9 mouse cellular contexts compared by ENCODE assay signal in the genomic region with DNA sequence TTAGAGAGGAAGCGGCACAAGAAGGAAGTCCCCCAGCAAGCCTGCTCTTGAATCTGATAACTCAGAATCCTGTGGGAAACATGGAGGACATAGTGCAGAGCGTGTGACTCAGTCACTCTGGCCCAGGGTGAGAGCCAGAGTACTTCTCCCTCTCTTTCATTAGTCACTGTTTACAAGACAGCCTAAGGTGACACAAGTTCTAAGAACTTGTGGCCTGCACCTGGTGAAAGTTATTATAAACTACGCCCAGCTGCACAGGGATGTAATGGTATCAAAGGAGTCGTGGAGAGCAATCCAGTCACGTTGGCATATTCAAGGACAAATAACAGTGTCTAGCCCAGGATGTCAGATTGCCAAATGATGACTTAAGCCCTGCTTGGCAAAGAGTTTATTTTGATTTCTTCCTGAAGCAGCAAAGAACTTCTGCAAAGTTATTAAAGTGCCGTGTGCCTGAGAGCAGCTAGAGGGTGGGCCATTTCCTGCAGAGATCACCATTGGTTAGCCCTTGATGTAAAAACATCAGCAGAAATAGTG. TPM values are rescaled to one million over a fixed set of nuclear protein-coding genes. Genes with fewer than 3 reads are reported as not detected.
DNase-seq lines count a peak whose midpoint lies in the region; ATAC-seq and TF ChIP-seq lines count a peak whose summit lies in the region.
"Had no signal": no experiment of that assay in that cellular context is flagged by ENCODE, and none has a peak within 500 bp of the region (broad histone marks: within the 10 kb centered on the region; RNA-seq: fewer than 3 reads in every experiment).

No protein-coding gene starts in this region.

- H3K27ac ChIP-seq in embryonic facial prominence, embryonic 12.5 days: peak overlapping the region; percentile 32; the same call in 1 of the 2 replicates
- no peak overlapping the region for H3K27ac ChIP-seq in embryonic facial prominence, embryonic 10.5 days (replicated peaks)
- peak overlapping the region; percentile 59 for H3K27ac ChIP-seq in CH12.LX (ENCODE audit: insufficient read depth, low read depth)
- peak overlapping the region; percentile 51; the same call in 1 of the 2 replicates for H3K27ac ChIP-seq in heart, embryonic 12.5 days (ENCODE audit: poor library complexity, severe bottlenecking)
- H3K27ac ChIP-seq in lung, postnatal 0 days (ENCODE audit: low read length): peak overlapping the region; percentile 68
- H3K27ac ChIP-seq in midbrain, embryonic 11.5 days (ENCODE audit: low read depth, low read length): no peak overlapping the region

- no peak for TF ChIP-seq CTCF in CH12.LX (conservative IDR thresholded peaks at IDR 0.05 in 1 of 2, IDR thresholded peaks at IDR 0.05 in 1 of 2; ENCODE audit: low read depth in 2 of 2, low read length in 2 of 2)
- TF ChIP-seq CTCF in lung, postnatal 0 days (IDR thresholded peaks at IDR 0.05): peak; percentile 42

- no peak for DNase-seq in embryonic facial prominence, embryonic 10.5 days (ENCODE audit: low spot score)
- DNase-seq in CH12.LX (ENCODE audit: extremely low read depth): no peak
- DNase-seq in lung, postnatal 0 days (ENCODE audit: low spot score): peak; percentile 92
- DNase-seq in left cerebral cortex, postnatal 36 days (ENCODE audit: low spot score in 2 of 2): no peak
- DNase-seq in midbrain, embryonic 11.5 days (ENCODE audit: low spot score, missing footprints): no peak
- no peak for DNase-seq in spleen, postnatal 4 days (ENCODE audit: low spot score in 2 of 2)
- DNase-seq: cerebellum, adult 11 months had no signal

- TF ChIP-seq EP300 in CH12.LX (IDR thresholded peaks at IDR 0.05; ENCODE audit: low read length): no peak
- TF ChIP-seq EP300 in lung, postnatal 0 days (IDR thresholded peaks at IDR 0.05): peak; percentile 92

- H3K9ac ChIP-seq in embryonic facial prominence, embryonic 12.5 days: no peak overlapping the region
- 0 out of 2 replicates have a peak overlapping the region, but pooled peaks have one; percentile 4 for H3K9ac ChIP-seq in CH12.LX (ENCODE audit: insufficient read depth, low read depth)
- H3K9ac ChIP-seq in heart, embryonic 12.5 days: no peak overlapping the region
- no peak overlapping the region for H3K9ac ChIP-seq in lung, postnatal 0 days (replicated peaks; ENCODE audit: low read depth)
- H3K9ac ChIP-seq in midbrain, embryonic 11.5 days (ENCODE audit: low read length): no peak overlapping the region

- dilution Hi-C loops in CH12.LX (cut with MboI; ENCODE audit: extremely low pct_ligation_motif_present, extremely low pct_unique_long_range_greater_than_20kb, low sequenced_read_pairs): no loop called here

- TF ChIP-seq POLR2A in CH12.LX (IDR thresholded peaks at IDR 0.05; ENCODE audit: low read depth, low read length): no peak

- in situ Hi-C loops in CH12.LX (cut with MboI; ENCODE audit: low pct_ligation_motif_present, low pct_unique_long_range_greater_than_20kb, low sequenced_read_pairs): loop anchor here (5.0 kb wide), 1 partner anchor 80 kb away; the partner anchor contains the start of gene Ifnar2

- no peaks in the 10 kb centered on the region for H3K79me2 ChIP-seq in CH12.LX (replicated peaks; ENCODE audit: control insufficient read depth, extremely low read depth, insufficient read depth, poor library complexity, severe bottlenecking)

- H3K4me1 ChIP-seq in embryonic facial prominence, embryonic 12.5 days: no peaks in the 10 kb centered on the region
- H3K4me1 ChIP-seq in embryonic facial prominence, embryonic 10.5 days: peaks cover 4% of the 10 kb centered on the region
- H3K4me1 ChIP-seq in CH12.LX (ENCODE audit: control insufficient read depth in 1 of 2, insufficient read depth in 2 of 2): peaks cover 27 to 76% of the 10 kb centered on the region in 2 experiments
- H3K4me1 ChIP-seq in heart, embryonic 12.5 days (replicated peaks): peaks cover 8% of the 10 kb centered on the region
- H3K4me1 ChIP-seq in lung, postnatal 0 days (ENCODE audit: insufficient read depth, low read depth, low read length): peaks cover 8% of the 10 kb centered on the region
- no peaks in the 10 kb centered on the region for H3K4me1 ChIP-seq in midbrain, embryonic 11.5 days (ENCODE audit: control insufficient read depth, insufficient read depth, low read length)

- ATAC-seq in embryonic facial prominence, embryonic 12.5 days (ENCODE audit: insufficient number of reproducible peaks, insufficient read depth, low FRiP score, low TSS enrichment): no peak
- ATAC-seq in heart, embryonic 12.5 days (ENCODE audit: insufficient number of reproducible peaks, low FRiP score): 0 out of 2 replicates have a peak, but pooled peaks have one; percentile 57
- peak; percentile 90 for ATAC-seq in lung, postnatal 0 days
- no peak for ATAC-seq in midbrain, embryonic 11.5 days (ENCODE audit: low FRiP score)

- no peaks in the 10 kb centered on the region for H3K36me3 ChIP-seq in embryonic facial prominence, embryonic 12.5 days
- H3K36me3 ChIP-seq in embryonic facial prominence, embryonic 10.5 days (replicated peaks): no peaks in the 10 kb centered on the region
- peaks cover 0 to 2% of the 10 kb centered on the region in 2 experiments for H3K36me3 ChIP-seq in CH12.LX (replicated peaks in 1 of 2; ENCODE audit: control insufficient read depth in 1 of 2, insufficient read depth in 1 of 2, low read length in 1 of 2)
- H3K36me3 ChIP-seq in heart, embryonic 12.5 days: no peaks in the 10 kb centered on the region
- no peaks in the 10 kb centered on the region for H3K36me3 ChIP-seq in lung, postnatal 0 days (ENCODE audit: insufficient read depth, low read length)
- H3K36me3 ChIP-seq in midbrain, embryonic 11.5 days (ENCODE audit: control insufficient read depth, insufficient read depth, low read length): no peaks in the 10 kb centered on the region

- no peaks in the 10 kb centered on the region for H3K27me3 ChIP-seq in embryonic facial prominence, embryonic 12.5 days
- no peaks in the 10 kb centered on the region for H3K27me3 ChIP-seq in embryonic facial prominence, embryonic 10.5 days (replicated peaks; ENCODE audit: low read depth, poor library complexity, severe bottlenecking)
- H3K27me3 ChIP-seq in CH12.LX (replicated peaks): no peaks in the 10 kb centered on the region
- H3K27me3 ChIP-seq in heart, embryonic 12.5 days (replicated peaks): no peaks in the 10 kb centered on the region
- H3K27me3 ChIP-seq in lung, postnatal 0 days (replicated peaks; ENCODE audit: insufficient read depth, low read length): no peaks in the 10 kb centered on the region
- H3K27me3 ChIP-seq in midbrain, embryonic 11.5 days (ENCODE audit: control insufficient read depth, insufficient read depth, low read length): no peaks in the 10 kb centered on the region

- TF ChIP-seq RAD21 in CH12.LX (IDR thresholded peaks at IDR 0.05; ENCODE audit: low read depth, low read length): no peak

- no peaks in the 10 kb centered on the region for H3K9me3 ChIP-seq in embryonic facial prominence, embryonic 12.5 days
- H3K9me3 ChIP-seq in embryonic facial prominence, embryonic 10.5 days: no peaks in the 10 kb centered on the region
- H3K9me3 ChIP-seq in CH12.LX (replicated peaks; ENCODE audit: low read length): peaks cover 3% of the 10 kb centered on the region
- H3K9me3 ChIP-seq in heart, embryonic 12.5 days (replicated peaks): no peaks in the 10 kb centered on the region; the same call in 1 of the 2 replicates
- H3K9me3 ChIP-seq in lung, postnatal 0 days (ENCODE audit: low read length): no peaks in the 10 kb centered on the region
- no peaks in the 10 kb centered on the region for H3K9me3 ChIP-seq in midbrain, embryonic 11.5 days (ENCODE audit: control insufficient read depth, low read length)

- H3K4me2 ChIP-seq in embryonic facial prominence, embryonic 12.5 days (replicated peaks): no peak overlapping the region
- H3K4me2 ChIP-seq in CH12.LX (ENCODE audit: insufficient read depth, low read depth, poor library complexity, severe bottlenecking): peak overlapping the region; percentile 30
- H3K4me2 ChIP-seq in heart, embryonic 12.5 days: no peak overlapping the region
- no peak overlapping the region for H3K4me2 ChIP-seq in lung, postnatal 0 days (replicated peaks; ENCODE audit: low read depth, low read length)
- H3K4me2 ChIP-seq in midbrain, embryonic 11.5 days: no peak overlapping the region

- intact Hi-C loops in left cerebral cortex, postnatal 36 days (cut with DNase I): no loop called here

- WGBS in embryonic facial prominence, embryonic 12.5 days: 56% methylated on average over 6 of the region's 6 CpGs
- 73% methylated on average over 6 of the region's 6 CpGs for WGBS in embryonic facial prominence, embryonic 10.5 days
- 47% methylated on average over 6 of the region's 6 CpGs for WGBS in heart, embryonic 12.5 days
- 7% methylated on average over 6 of the region's 6 CpGs for WGBS in lung, postnatal 0 days
- WGBS in midbrain, embryonic 11.5 days: 72% methylated on average over 6 of the region's 6 CpGs

- no peak overlapping the region for H3K4me3 ChIP-seq in embryonic facial prominence, embryonic 12.5 days
- H3K4me3 ChIP-seq in embryonic facial prominence, embryonic 10.5 days: no peak overlapping the region
- H3K4me3 ChIP-seq in CH12.LX (replicated peaks in 1 of 3; ENCODE audit: low read depth in 2 of 3, low read length in 2 of 3, poor library complexity in 1 of 3): no peak overlapping the region
- H3K4me3 ChIP-seq in heart, embryonic 12.5 days: no peak overlapping the region
- no peak overlapping the region for H3K4me3 ChIP-seq in lung, postnatal 0 days (ENCODE audit: low read depth, low read length)
- H3K4me3 ChIP-seq in midbrain, embryonic 11.5 days (ENCODE audit: low read depth, low read length): no peak overlapping the region

RNA-seq across cellular contexts. Expression of gene Ifnar1, which starts 32.6 kb away (rescaled TPM):
- polyA plus RNA-seq in embryonic facial prominence, embryonic 12.5 days (2016; fragmentation: Nextera tagmentation; extraction: Ambion mirVana): 69.3 and 71.6 TPM in 2 replicates
- 56.9 and 57.6 TPM in 2 replicates for polyA plus RNA-seq in embryonic facial prominence, embryonic 10.5 days (2016; fragmentation: Nextera tagmentation; extraction: Ambion mirVana)
- total RNA-seq in CH12.LX (2012; rRNA removed): 32.1 and 32.8 TPM in 2 replicates
- total RNA-seq in CH12.LX (2014; rRNA removed): 34.9 and 40.3 TPM in 2 replicates
- polyA plus RNA-seq in CH12.LX (2012; ENCODE audit: insufficient read length, low read depth): 40.1 and 49.4 TPM in 2 replicates
- 40.0 and 40.1 TPM in 2 replicates for polyA plus RNA-seq in heart, embryonic 12.5 days (2016; fragmentation: Nextera tagmentation; extraction: Ambion mirVana)
- polyA plus RNA-seq in lung, postnatal 0 days (2015; fragmentation: Nextera tagmentation; extraction: Ambion mirVana): 40.3 and 44.9 TPM in 2 replicates
- total RNA-seq in left cerebral cortex, postnatal 36 days (2021): 10 to 100 TPM; 54.3 to 54.5 TPM
- polyA plus RNA-seq in midbrain, embryonic 11.5 days (2014; fragmentation: Nextera tagmentation; extraction: Ambion mirVana): 49.9 and 53.8 TPM in 2 replicates

RNA-seq across cellular contexts. Expression of gene Il10rb, which starts 46.5 kb away (rescaled TPM):
- polyA plus RNA-seq in embryonic facial prominence, embryonic 12.5 days (2016; fragmentation: Nextera tagmentation; extraction: Ambion mirVana): 14.1 TPM in 2 replicates
- polyA plus RNA-seq in embryonic facial prominence, embryonic 10.5 days (2016; fragmentation: Nextera tagmentation; extraction: Ambion mirVana): 7.8 and 8.9 TPM in 2 replicates
- total RNA-seq in CH12.LX (2012; rRNA removed) (27.5 and 32.1 TPM in 2 replicates), CH12.LX (2014; rRNA removed) (34.8 and 36.1 TPM in 2 replicates)
- 35.6 and 37.9 TPM in 2 replicates for polyA plus RNA-seq in CH12.LX (2012; ENCODE audit: insufficient read length, low read depth)
- polyA plus RNA-seq in heart, embryonic 12.5 days (2016; fragmentation: Nextera tagmentation; extraction: Ambion mirVana): 40.1 and 42.6 TPM in 2 replicates
- polyA plus RNA-seq in lung, postnatal 0 days (2015; fragmentation: Nextera tagmentation; extraction: Ambion mirVana): 90.5 and 106 TPM in 2 replicates
- total RNA-seq in left cerebral cortex, postnatal 36 days (2021): 10 to 100 TPM in 1 of 2 experiments, 1 to 10 TPM in 1; 9.4 to 10.2 TPM
- polyA plus RNA-seq in midbrain, embryonic 11.5 days (2014; fragmentation: Nextera tagmentation; extraction: Ambion mirVana): 8.1 and 8.5 TPM in 2 replicates

Comparison
In these comparisons a context has a peak if more than half of its experiments do, and no peak if none do; other contexts are left out.
1. H3K27ac ChIP-seq: peak in embryonic facial prominence, embryonic 12.5 days (single experiment), CH12.LX (single experiment), heart, embryonic 12.5 days (single experiment) and lung, postnatal 0 days (single experiment); none in embryonic facial prominence, embryonic 10.5 days (single experiment) and midbrain, embryonic 11.5 days (single experiment).
2. ATAC-seq: peak in heart, embryonic 12.5 days (single experiment) and lung, postnatal 0 days (single experiment); none in embryonic facial prominence, embryonic 12.5 days (single experiment) and midbrain, embryonic 11.5 days (single experiment).